Mouse (Mus musculus) CD4-positive, CD25-positive, alpha-beta regulatory T cell, adult 4 months (primary cell): ENCODE measurements around the gene Dhps. TPM values are rescaled to one million over a fixed set of nuclear protein-coding genes. Genes with fewer than 3 reads are reported as not detected.
"Not testable (repeated sequence)": the region's sequence is repeated elsewhere in the genome, so short reads cannot be mapped to it uniquely, and the experiment has no call there.

ENCODE experiments used
- ATAC-seq: one replicate; pipeline ENCODE4 v1.8.0; 2017
- polyA plus RNA-seq, 2 experiments: library from polyadenylated mRNA; unstranded; fragments of 100-300 nt; shearing (Covaris generic); gene quantifications; one replicate each; pipeline ENCODE4 v1.2.1; 2017

Gene Dhps
- polyA plus RNA-seq, 2 experiments from 2014 or later: 42.7 to 45.0 TPM

DNA sequence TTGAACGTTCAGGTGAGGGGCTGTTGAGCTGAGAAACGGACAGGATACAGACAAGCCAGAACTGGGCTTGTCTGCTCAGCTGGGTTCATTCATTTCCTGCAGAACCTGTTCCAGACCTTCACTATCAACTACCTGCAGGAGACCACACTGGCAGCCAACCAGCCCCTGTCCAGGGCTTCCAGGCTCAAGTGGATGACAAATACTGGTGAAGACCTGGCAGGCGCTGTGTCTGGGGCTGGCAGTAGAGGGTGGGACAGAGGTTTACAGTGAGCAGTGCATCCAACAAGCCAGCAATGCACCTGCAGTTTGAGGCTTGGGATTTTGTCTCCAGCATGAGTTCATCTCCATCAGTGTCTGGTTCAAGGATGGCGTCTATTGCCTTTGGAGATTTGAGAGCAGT lies 25.3 kb downstream of the Dhps start:
- ATAC-seq: no peak

DNA sequence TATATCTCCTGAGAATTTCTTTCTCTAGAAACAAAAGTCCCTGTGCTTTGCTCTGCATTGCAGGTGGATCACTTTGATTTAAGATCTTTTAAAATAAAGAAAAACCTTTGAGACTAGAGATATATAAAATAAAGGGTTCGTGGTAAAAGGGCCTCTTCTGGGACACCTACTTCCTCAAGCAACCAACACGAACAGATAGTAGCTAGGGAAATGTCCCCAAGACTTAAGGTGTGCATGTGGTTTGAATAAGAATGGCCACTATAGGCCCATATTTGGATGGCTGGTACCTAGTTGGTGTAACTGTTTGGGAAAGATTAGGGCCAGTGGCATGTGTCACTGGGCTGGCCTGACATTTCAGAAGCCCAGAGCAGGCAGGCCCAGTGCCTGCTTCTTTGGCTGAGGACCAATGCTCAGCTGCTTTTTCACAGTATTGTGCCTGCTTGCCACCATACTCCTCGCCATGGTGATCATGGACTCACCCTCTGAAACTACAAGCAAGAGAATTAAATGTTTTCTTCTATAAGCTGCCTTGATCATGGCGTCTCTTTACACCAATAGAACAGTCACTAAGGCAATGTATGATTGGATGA lies 28.6 kb downstream of the Dhps start:
- ATAC-seq: no peak

DNA sequence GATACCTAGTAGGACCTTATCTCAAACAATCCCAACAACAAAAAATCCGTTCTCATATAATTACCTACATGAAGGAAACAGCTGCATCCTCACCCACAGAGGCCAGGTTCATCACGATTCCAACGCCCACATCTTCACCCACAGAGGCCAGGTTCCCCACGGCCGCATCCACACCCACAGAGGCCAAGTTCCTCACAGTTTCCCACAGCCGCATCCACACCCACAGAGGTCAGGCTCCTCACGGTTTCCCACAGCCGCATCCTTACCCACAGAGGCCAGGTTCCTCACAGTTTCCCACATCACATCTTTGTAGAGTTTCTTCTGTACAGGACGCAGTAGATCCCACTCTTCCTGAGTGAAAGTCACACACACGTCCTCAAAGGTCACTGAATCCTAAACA lies 41.7 kb downstream of the Dhps start:
- ATAC-seq: no peak

DNA sequence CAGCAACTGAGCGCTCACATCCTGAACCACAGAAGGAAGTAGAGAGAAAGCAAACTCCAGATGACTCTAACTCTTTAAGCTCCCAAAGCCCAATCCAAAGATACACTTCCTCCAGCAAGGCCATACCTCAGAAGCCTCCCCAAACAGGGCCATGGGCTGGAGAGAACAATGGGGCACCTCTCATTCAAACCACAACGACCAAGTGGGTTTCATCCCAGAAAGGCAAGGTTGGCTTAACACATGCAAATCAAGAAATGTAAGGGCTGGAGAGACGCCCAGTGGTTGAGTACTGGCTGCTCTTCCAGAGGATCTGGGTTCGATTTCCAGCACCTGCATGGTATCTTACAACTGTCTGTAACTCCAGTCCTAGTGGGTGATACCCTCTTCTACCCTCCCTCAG lies 43.9 kb downstream of the Dhps start:
- no peak for ATAC-seq

DNA sequence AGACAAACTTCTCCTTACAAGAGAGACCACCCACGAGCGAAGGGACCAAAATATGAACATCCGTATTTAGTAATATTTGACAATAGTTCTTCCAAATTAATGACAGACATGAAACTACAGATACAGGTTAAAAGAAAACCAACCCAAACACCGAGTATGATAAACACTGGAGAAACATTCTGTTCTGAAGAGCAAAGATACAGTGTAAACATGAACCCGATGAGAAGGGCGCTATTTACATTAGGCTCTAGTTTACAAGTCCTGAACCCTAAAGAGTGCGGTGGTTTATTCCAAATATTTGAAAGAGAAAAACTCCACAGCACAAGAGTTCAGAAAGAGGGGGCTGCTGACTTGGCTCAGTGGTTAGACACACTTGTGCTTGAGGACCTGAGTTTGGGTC lies 45.4 kb downstream of the Dhps start:
- no peak for ATAC-seq

DNA sequence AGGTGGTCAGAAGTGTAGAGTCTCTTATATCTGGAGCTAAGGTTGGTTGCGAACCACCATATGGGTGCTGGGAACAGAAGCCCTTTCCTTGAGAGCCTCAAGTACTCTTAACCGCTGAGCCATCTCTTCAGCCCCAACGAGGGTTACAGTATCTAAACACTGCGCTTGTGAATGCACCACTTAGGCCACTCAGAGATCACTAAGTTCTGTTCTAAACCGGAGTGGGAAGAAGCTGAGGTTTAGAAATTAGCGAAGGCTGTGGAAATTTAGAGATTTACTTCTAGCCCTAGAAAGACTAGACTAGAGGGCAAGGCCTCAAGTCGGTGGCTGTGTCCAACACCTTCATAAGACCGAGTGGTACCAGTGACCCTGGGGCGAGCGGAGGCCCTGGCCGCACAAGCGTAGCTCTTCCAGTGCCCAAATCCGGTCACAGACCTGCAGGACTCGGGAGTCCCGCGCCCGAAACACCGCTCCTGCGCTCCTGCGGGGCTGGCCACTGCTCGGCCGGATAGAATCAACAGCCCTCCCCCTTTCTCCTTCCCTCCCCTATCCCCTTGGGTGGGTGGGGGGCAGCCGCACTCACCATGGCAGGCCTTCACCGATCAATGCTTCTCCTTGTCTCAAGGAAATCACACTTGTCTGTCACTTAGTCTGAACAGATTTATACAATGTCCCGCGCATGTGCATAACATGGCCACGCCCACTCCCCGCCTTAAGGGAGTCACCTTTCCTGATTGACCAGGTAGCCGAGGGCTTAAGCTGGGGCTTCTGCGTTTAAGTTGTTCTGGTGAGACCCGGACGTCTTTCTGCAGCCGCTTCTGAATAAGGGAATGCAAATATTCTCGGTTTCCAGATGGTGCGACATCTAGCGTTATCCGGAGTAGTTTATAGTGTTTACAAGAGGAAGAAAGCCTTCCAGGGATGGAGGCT lies 47.8 kb downstream of the Dhps start:
- no peak for ATAC-seq

DNA sequence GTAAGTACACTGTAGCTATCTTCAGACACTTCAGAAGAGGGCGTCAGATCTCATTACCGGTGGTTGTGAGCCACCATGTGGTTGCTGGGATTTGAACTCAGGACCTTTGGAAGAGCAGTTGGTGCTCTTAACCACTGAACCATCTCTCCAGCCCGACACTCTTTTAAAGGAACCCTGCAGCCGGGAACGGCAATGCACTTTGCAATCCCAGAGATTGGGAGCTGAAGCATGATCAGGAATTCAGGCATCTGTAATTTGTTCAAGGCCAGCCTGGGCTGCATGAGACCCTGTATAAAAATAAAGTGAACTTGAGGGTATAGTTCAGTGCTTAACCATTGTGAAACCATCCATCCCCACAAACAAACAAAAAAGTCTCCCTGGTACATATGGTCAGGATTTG lies 48.7 kb downstream of the Dhps start:
- not testable (repeated sequence) for ATAC-seq

DNA sequence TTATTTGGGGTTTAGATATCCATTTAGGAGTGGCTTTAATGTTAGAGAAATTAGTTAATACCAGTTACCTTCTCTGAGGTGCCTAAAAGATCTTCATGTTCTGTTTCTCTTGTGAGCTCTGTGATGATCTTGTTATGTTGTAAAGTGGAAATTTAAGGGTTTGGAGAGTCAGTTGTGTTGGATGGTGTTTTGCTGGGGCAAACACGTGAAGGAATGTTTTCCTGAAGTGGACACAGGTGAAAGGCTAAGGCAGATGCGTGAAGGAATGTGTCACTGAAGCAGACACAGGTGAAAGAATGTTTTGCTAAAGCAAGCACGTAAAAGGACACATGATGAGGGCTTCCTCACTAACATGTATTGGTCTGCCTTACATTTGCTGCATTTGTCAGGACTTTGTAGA lies 51.4 kb downstream of the Dhps start, which contains the start of gene Zfp791:
Gene Zfp791, minus strand, starts transcription at position 101 of the 400 bp plus-strand sequence.
- ATAC-seq: no peak

DNA sequence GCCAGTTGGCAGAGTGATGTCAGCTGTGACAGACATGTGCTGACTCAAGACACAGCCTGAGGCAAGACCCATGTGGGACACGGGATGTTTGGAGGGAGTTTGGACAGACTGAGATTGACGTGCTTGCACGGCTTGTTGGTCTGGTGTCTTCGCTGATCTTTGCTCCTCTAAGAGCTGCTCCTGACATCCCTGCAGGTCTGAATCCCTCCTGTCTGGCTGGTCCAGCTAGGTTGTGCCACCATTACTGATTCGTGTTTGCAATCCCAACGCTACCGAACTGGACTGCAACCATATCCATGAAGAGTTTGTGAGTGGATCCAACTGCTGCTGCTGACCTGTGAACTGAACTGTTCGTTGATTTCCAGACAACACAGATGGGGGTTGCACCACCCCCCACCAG lies 52.1 kb downstream of the Dhps start:
- ATAC-seq: no peak

Other genes with a start within 250 kb of the Dhps start
- gene Dand5, start 248.9 kb upstream of the Dhps start, polyA plus RNA-seq: 1 to 10 TPM; 4.9 to 7.6 TPM
- gene Gadd45gip1, start 240.2 kb upstream of the Dhps start, polyA plus RNA-seq: 10 to 100 TPM; 14.3 to 16.4 TPM
- gene Rad23a, start 231.1 kb upstream of the Dhps start, polyA plus RNA-seq: 100 to 1,000 TPM; 139 to 160 TPM
- gene Calr, start 224.8 kb upstream of the Dhps start, polyA plus RNA-seq: 100 to 1,000 TPM; 250 to 281 TPM
- gene Farsa, start 214.8 kb upstream of the Dhps start, polyA plus RNA-seq: 100 to 1,000 TPM in 1 of 2 experiments, 10 to 100 TPM in 1; 67.4 to 122 TPM
- 1 to 10 TPM; 6.5 to 9.0 TPM for gene Syce2, start 199.6 kb upstream of the Dhps start, polyA plus RNA-seq
- 10 to 100 TPM; 21.5 to 32.7 TPM for gene Gcdh, start 177.8 kb upstream of the Dhps start, polyA plus RNA-seq
- under 1 TPM in 1 of 2 experiments, not detected in 1; 0.22 TPM for gene Klf1, start 169.8 kb upstream of the Dhps start, polyA plus RNA-seq
- 10 to 100 TPM; 25.7 to 29.7 TPM for gene Dnase2a, start 163.2 kb upstream of the Dhps start, polyA plus RNA-seq
- gene Mast1, start 134.4 kb upstream of the Dhps start, polyA plus RNA-seq: 1 to 10 TPM; 1.2 to 1.3 TPM
- not detected for gene Rtbdn, start 124.8 kb upstream of the Dhps start, polyA plus RNA-seq
- gene Gm49661, start 102.3 kb upstream of the Dhps start, polyA plus RNA-seq: not detected
- 100 to 1,000 TPM; 213 to 298 TPM for gene Prdx2, start 102.2 kb upstream of the Dhps start, polyA plus RNA-seq
- gene Rnaseh2a, start 102.0 kb upstream of the Dhps start, polyA plus RNA-seq: 100 to 1,000 TPM in 1 of 2 experiments, 10 to 100 TPM in 1; 78.9 to 109 TPM
- gene Junb, start 93.0 kb upstream of the Dhps start, polyA plus RNA-seq: 10 to 100 TPM; 18.9 to 29.4 TPM
- 1 to 10 TPM; 4.2 to 5.6 TPM for gene Hook2, start 81.2 kb upstream of the Dhps start, polyA plus RNA-seq
- gene Best2, start 57.2 kb upstream of the Dhps start, polyA plus RNA-seq: not detected
- gene Asna1, start 46.5 kb upstream of the Dhps start, polyA plus RNA-seq: 10 to 100 TPM; 53.8 to 73.8 TPM
- 10 to 100 TPM; 15.5 to 28.1 TPM for gene Trir, start 44.9 kb upstream of the Dhps start, polyA plus RNA-seq
- 10 to 100 TPM; 15.0 to 30.1 TPM for gene Tnpo2, start 34.8 kb upstream of the Dhps start, polyA plus RNA-seq
- gene Fbxw9, start 11.7 kb upstream of the Dhps start, polyA plus RNA-seq: 1 to 10 TPM; 3.2 to 4.9 TPM
- 1 to 10 TPM; 1.1 to 3.6 TPM for gene Gm5741, start 3.8 kb upstream of the Dhps start, polyA plus RNA-seq
- gene Wdr83os, start 9.0 kb downstream of the Dhps start, polyA plus RNA-seq: 100 to 1,000 TPM; 130 to 136 TPM
- 10 to 100 TPM; 41.0 to 56.0 TPM for gene Wdr83, start 9.5 kb downstream of the Dhps start, polyA plus RNA-seq
- gene Man2b1, start 11.5 kb downstream of the Dhps start, polyA plus RNA-seq: 100 to 1,000 TPM in 1 of 2 experiments, 10 to 100 TPM in 1; 98.3 to 117 TPM
- not detected for gene Zfp791, start 51.3 kb downstream of the Dhps start, polyA plus RNA-seq
- not detected for gene Cks1brt, start 80.2 kb downstream of the Dhps start, polyA plus RNA-seq
- not detected for gene Olfr371, start 154.2 kb downstream of the Dhps start, polyA plus RNA-seq
- 10 to 100 TPM; 32.6 to 34.9 TPM for gene Orc6, start 227.9 kb downstream of the Dhps start, polyA plus RNA-seq
- gene Vps35, start 228.0 kb downstream of the Dhps start, polyA plus RNA-seq: 100 to 1,000 TPM in 1 of 2 experiments, 10 to 100 TPM in 1; 98.5 to 119 TPM